Mouse (Mus musculus) embryonic facial prominence, embryonic 10.5 days (tissue): ENCODE measurements around the gene Slc17a1. TPM values are rescaled to one million over a fixed set of nuclear protein-coding genes. Genes with fewer than 3 reads are reported as not detected.

ENCODE experiments used
- DNase-seq: peaks from one replicate; pipeline ENCODE4 v3.0.0-alpha.2; 2017; ENCODE audit warnings: low spot score
- H3K27ac ChIP-seq: fragments of 300-500 bp; sonication (generic); replicated peaks from 2 replicates; pipeline ENCODE4 v1.5.1; 2016; ENCODE audit warnings: mild to moderate bottlenecking
- H3K27me3 ChIP-seq: fragments of 300-500 bp; sonication (generic); replicated peaks from 2 replicates; pipeline ENCODE4 v1.6.1; 2016; ENCODE audit warnings: low read depth, mild to moderate bottlenecking; ENCODE audit not compliant: poor library complexity, severe bottlenecking
- H3K36me3 ChIP-seq: fragments of 300-500 bp; sonication (generic); replicated peaks from 2 replicates; pipeline ENCODE4 v1.6.1; 2016; ENCODE audit warnings: mild to moderate bottlenecking, moderate library complexity
- H3K4me1 ChIP-seq: fragments of 300-500 bp; sonication (generic); 2 replicates; pipeline ENCODE4 v1.6.1; 2016
- H3K4me3 ChIP-seq: fragments of 300-500 bp; sonication (generic); 2 replicates; pipeline ENCODE4 v1.5.1; 2016; ENCODE audit warnings: mild to moderate bottlenecking, moderate library complexity
- H3K9me3 ChIP-seq: fragments of 300-500 bp; sonication (generic); 2 replicates; pipeline ENCODE4 v1.6.1; 2016; ENCODE audit warnings: mild to moderate bottlenecking
- WGBS: fragments of 180-500 bp; shearing (Covaris S2); methylation state at CpG from one replicate; pipeline ENCODE4 v1.1.7; 2016; 5-methylcytosine and 5-hydroxymethylcytosine counted together
- polyA plus RNA-seq: library from polyadenylated mRNA; unstranded; fragments of >200 nt; fragmentation: Nextera tagmentation; extraction: Ambion mirVana; gene quantifications from 2 replicates; pipeline ENCODE4 v1.2.1, GENCODE M21; 2016

Slc17a1 gene
- polyA plus RNA-seq, 1 experiment from 2014 or later = not detected

DNA sequence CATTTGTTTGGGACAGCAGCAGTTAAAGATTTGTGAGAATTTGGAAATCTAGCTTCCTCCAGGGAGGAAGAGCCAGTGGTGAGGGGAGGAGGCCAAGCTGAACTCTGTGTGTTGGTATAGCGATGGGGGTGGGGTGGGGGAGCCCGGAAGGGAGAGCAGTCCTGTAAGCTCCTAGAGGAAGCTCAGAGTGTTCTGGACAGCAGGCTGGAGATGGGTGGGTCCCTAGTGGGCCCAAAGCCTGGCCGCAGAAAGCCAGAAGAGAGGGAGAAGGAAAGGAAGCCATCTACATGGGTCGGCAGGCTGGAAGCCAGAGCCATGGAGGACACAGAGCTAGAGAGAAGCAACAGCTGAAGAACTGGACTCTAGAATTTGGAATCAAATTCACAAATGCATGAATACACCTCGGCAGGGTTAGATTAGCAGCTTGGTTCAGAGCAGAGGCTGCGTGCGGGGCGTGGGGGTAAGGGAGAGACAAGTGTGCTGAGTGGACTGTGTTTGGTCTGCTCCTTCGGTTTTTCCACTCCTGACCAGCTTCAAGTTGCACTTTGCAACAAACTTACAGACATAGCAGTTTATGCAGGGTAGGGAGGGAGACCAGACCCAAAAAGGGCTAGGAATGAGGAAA lies 1.4 kb upstream of the Slc17a1 start:
- Histone ChIP-seq H3K4me3 (no peak overlapping the region), H3K4me1 (peaks cover 3% of the 10 kb centered on the region), H3K9me3 (no peaks in the 10 kb centered on the region), H3K27me3 (no peaks in the 10 kb centered on the region), H3K36me3 (no peaks in the 10 kb centered on the region), H3K27ac (no peak overlapping the region; the same call in 1 of the 2 replicates)
- DNase-seq = no peak
- 78% methylated on average over 9 of the region's 9 CpGs for WGBS

DNA sequence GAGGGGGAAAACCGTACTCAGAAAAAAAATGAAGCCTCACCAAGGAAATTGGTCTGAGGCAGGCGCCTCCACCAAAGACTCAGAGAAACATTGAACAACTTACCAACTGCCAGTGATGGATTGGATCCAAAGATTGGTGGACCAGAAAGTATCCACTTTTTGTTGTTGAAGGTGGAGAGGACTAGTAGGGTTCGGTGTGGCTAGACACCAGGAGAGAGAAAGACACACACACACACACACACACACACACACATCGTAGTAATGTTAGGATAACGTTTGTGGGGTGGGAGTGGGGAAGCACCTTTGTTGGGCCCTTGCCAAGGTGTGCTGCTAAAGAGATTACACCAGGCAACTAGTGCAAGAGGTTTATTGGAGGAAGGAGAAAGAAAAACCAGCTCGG lies 550 bp upstream of the Slc17a1 start:
- WGBS = 90% methylated on average over 6 of the region's 6 CpGs

GRCm38 (mm10) chr13:23868790-23869533 lies 1.4 kb downstream of the Slc17a1 start:
- no peaks in the 10 kb centered on the region for H3K27me3 ChIP-seq
- DNase-seq = no peak
- 87% methylated on average over 8 of the region's 8 CpGs for whole genome bisulfite sequencing
- no peaks in the 10 kb centered on the region for H3K9me3 ChIP-seq
- H3K36me3 ChIP-seq = no peaks in the 10 kb centered on the region
- H3K4me1 ChIP-seq = peaks cover 3% of the 10 kb centered on the region
- no peak overlapping the region for H3K27ac ChIP-seq
- H3K4me3 ChIP-seq = no peak overlapping the region

More for the DNA sequence above, 550 bp upstream of the Slc17a1 start:
- H3K4me3 ChIP-seq = no peak overlapping the region
- no peak for DNase-seq
- peaks cover 3% of the 10 kb centered on the region for H3K4me1 ChIP-seq
- H3K9me3 ChIP-seq = no peaks in the 10 kb centered on the region
- no peaks in the 10 kb centered on the region for H3K27me3 ChIP-seq
- H3K27ac ChIP-seq = no peak overlapping the region
- H3K36me3 ChIP-seq = no peaks in the 10 kb centered on the region

- WGBS = 80% methylated on average over 3 of the region's 3 CpGs
- no peak for DNase-seq
- H3K4me1 ChIP-seq = peaks cover 3% of the 10 kb centered on the region
Observed at GRCm38 (mm10) chr13:23869996-23870395, 2.4 kb downstream of the Slc17a1 start.

DNA sequence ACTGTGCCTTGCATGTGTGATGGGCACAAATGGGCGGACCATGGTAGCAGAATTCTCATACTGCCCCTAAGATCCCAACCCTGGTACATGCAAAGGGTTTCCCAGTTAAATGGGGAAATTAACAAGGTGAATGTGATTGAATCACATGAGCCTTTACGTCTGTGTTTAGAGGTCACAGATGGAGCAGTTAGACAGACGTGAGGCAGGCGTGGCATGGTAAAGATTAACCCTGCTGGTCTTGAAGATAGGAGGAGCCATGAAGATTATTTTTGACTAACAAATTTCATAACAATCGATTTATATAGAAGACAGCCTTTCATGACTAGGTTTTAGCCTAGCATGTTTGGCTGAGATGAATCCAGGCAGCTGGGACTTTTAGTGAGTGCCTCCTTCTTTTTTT lies 5.6 kb downstream of the Slc17a1 start:
- Histone ChIP-seq H3K27ac (no peak overlapping the region), H3K4me3 (no peak overlapping the region), H3K27me3 (no peaks in the 10 kb centered on the region), H3K4me1 (no peaks in the 10 kb centered on the region), H3K9me3 (no peaks in the 10 kb centered on the region), H3K36me3 (no peaks in the 10 kb centered on the region)
- DNase-seq = no peak
- WGBS = 82% methylated on average over 5 of the region's 5 CpGs

More at GRCm38 (mm10) chr13:23869996-23870395, 2.4 kb downstream of the Slc17a1 start:
- Histone ChIP-seq H3K27ac (no peak overlapping the region), H3K9me3 (no peaks in the 10 kb centered on the region), H3K27me3 (no peaks in the 10 kb centered on the region), H3K36me3 (no peaks in the 10 kb centered on the region), H3K4me3 (no peak overlapping the region)

DNA sequence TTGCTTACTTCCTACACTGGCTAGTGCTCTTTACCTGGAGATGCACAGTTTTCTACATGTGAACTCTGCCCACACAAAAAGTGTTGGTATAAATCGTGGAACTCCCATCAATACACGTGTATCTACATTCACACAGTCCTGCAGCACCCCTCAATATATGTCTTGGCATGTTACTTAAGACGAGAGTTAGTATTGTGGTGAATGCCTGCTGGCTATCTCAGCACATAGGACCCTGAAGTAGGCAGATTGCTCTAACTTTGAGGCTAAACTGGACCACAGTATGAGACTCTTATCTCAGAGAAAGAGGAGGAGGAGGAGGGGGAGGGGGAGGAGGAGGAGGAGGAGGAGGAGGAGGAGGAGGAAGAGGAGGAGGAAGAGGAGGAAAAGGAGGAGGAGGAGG lies 11.6 kb downstream of the Slc17a1 start:
- WGBS = 80% methylated on average over 3 of the region's 3 CpGs
- Histone ChIP-seq H3K4me1 (no peaks in the 10 kb centered on the region), H3K27ac (no peak overlapping the region), H3K4me3 (no peak overlapping the region), H3K9me3 (no peaks in the 10 kb centered on the region), H3K27me3 (no peaks in the 10 kb centered on the region), H3K36me3 (no peaks in the 10 kb centered on the region)
- no peak for DNase-seq

GRCm38 (mm10) chr13:23879636-23880035 lies 12.1 kb downstream of the Slc17a1 start:
- H3K4me1 ChIP-seq = no peaks in the 10 kb centered on the region
- H3K4me3 ChIP-seq = no peak overlapping the region
- no peak for DNase-seq
- no peaks in the 10 kb centered on the region for H3K9me3 ChIP-seq
- WGBS = 88% methylated on average over 5 of the region's 5 CpGs
- no peaks in the 10 kb centered on the region for H3K36me3 ChIP-seq
- no peak overlapping the region for H3K27ac ChIP-seq
- H3K27me3 ChIP-seq = no peaks in the 10 kb centered on the region

DNA sequence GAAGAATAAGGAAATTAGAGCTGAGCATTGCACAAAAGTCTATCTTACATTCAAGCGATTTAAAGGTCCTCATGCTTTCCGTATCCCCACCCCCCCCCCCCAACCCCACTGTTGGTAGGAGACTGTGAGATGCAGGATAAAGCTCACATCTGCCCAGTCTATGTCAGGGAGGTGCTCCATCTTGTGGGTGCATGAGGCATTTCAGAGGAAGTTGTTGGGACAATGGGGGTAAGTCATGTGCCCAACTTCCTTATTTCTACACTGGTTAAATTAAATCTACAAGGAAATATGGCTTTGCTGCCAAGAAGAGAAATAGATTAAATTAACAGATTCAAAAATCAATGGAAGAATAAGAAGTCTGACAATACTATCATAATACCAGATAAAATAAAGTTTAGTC lies 18.0 kb downstream of the Slc17a1 start:
- no peak overlapping the region for H3K27ac ChIP-seq
- H3K9me3 ChIP-seq = no peaks in the 10 kb centered on the region
- H3K36me3 ChIP-seq = no peaks in the 10 kb centered on the region
- H3K4me3 ChIP-seq = no peak overlapping the region
- no peaks in the 10 kb centered on the region for H3K27me3 ChIP-seq
- peak; percentile 13 for DNase-seq
- H3K4me1 ChIP-seq = peaks cover 16% of the 10 kb centered on the region
- WGBS = 38% methylated on average over 2 of the region's 2 CpGs

GRCm38 (mm10) chr13:23887026-23887725 lies 19.6 kb downstream of the Slc17a1 start:
- Histone ChIP-seq H3K27me3 (no peaks in the 10 kb centered on the region), H3K36me3 (no peaks in the 10 kb centered on the region), H3K4me1 (peaks cover 16% of the 10 kb centered on the region), H3K4me3 (no peak overlapping the region), H3K27ac (no peak overlapping the region), H3K9me3 (no peaks in the 10 kb centered on the region)
- DNase-seq = no peak
- WGBS = 83% methylated on average over 3 of the region's 3 CpGs

DNA sequence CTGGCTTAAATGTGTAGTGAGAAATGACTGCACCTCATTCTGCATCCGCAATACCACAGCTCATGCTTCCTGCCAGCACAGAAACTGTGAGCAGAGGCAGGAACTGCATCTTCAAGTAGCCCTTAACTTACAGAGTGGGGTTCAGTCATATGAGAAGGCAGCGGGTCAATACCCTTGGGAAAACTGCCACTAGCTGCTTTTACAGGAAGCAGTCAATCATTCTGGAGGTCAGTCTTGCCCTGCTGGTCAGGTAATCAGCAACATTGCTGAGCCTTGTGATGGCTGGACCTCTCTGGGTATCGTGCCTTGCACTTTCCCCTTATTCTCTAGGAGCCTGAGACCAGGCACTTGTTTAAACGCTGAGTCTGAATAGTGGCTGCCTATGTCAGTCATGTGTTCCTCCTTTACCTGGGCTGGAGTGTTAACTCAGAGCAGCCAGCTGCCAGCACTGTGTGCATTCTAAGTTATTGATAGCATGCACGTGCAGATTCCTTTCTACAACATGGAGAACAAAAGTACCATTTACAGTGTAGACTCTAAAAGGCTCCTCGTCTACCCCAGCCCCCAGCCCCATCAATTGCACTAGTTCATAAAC lies 21.6 kb downstream of the Slc17a1 start:
- no peaks in the 10 kb centered on the region for H3K36me3 ChIP-seq
- H3K9me3 ChIP-seq = no peaks in the 10 kb centered on the region
- peaks cover 22% of the 10 kb centered on the region for H3K4me1 ChIP-seq
- H3K4me3 ChIP-seq = no peak overlapping the region
- H3K27ac ChIP-seq = peak overlapping the region; percentile 24; the same call in 1 of the 2 replicates
- 52% methylated on average over 6 of the region's 6 CpGs for WGBS
- no peaks in the 10 kb centered on the region for H3K27me3 ChIP-seq
- DNase-seq = peak; percentile 34

DNA sequence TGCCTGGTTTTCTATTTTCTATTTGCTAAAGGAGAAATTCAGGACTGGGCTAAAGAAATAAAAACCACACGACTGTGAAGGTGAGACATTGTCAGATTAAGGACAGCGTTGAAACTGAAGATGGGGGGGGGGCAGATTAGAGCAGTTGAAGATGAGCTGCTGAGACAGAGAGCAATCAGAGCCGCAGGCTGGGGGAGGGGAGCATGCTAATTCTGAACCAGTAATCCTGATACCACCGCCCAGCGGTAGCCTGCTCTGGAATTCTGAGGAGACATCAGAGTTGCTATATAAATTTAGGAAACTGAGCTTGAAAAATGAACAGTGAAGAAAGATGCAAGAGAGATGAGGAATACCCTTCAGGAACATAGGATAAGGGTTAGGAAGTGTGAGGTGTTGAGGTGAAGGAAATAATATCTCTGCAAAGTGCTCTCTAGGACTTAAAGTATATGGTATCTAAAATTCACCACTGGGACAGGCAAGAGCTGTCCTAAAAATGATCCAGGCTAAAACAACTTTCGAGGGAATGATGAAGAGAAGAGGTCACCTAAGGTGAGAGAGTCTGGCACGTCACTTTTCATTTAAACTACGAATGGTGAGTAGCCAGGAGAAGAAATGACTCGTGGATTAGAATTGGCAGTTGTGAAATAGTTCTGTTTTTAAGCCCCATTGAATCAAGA lies 25.2 kb downstream of the Slc17a1 start:
- H3K27me3 ChIP-seq = no peaks in the 10 kb centered on the region
- H3K4me3 ChIP-seq = no peak overlapping the region
- H3K4me1 ChIP-seq = peaks cover 22% of the 10 kb centered on the region
- H3K9me3 ChIP-seq = no peaks in the 10 kb centered on the region
- H3K27ac ChIP-seq = no peak overlapping the region
- DNase-seq = no peak
- H3K36me3 ChIP-seq = no peaks in the 10 kb centered on the region
- WGBS = 27% methylated on average over 9 of the region's 9 CpGs

- no peak overlapping the region for H3K27ac ChIP-seq
- WGBS = 50% methylated on average over 4 of the region's 4 CpGs
Observed at GRCm38 (mm10) chr13:23893269-23893593, 25.7 kb downstream of the Slc17a1 start.

More at GRCm38 (mm10) chr13:23893269-23893593, 25.7 kb downstream of the Slc17a1 start:
- no peaks in the 10 kb centered on the region for H3K27me3 ChIP-seq
- no peak for DNase-seq
- no peaks in the 10 kb centered on the region for H3K9me3 ChIP-seq
- no peak overlapping the region for H3K4me3 ChIP-seq
- no peaks in the 10 kb centered on the region for H3K36me3 ChIP-seq
- H3K4me1 ChIP-seq = peaks cover 22% of the 10 kb centered on the region
